Mouse (Mus musculus): ENCODE measurements around the gene Scp2d1.

- TF ChIP-seq CTCF (IDR thresholded peaks at IDR 0.05) (no peak), POLR2A (IDR thresholded peaks at IDR 0.05; ENCODE audit: insufficient read depth, low read depth, low read length) (no peak)
Observed at GRCm38 (mm10) chr2:144775626-144776025, 47.8 kb upstream of the Scp2d1 start.
